Mouse (Mus musculus) adrenal gland, adult 2 months (tissue): ENCODE measurements around the gene Glra1. TPM values are rescaled to one million over a fixed set of nuclear protein-coding genes. Genes with fewer than 3 reads are reported as not detected.

Experiments
- microRNA-seq, 2 experiments: library from miRNA; unstranded; fragments of <30 nt; microRNA quantifications; one replicate each; pipeline ENCODE4 v1.2.0; 2021
- polyA plus RNA-seq: library from polyadenylated mRNA; depleted of rRNA; stranded (reverse); fragments of >200 nt; gene quantifications from 2 replicates; pipeline ENCODE4 v1.2.3, GENCODE M21; 2012; rRNA removed
- total RNA-seq, 2 experiments: library from RNA; stranded (reverse); gene quantifications; 2 replicates each; pipeline ENCODE4 v1.2.3; 2021

Gene Glra1
- total and polyA plus RNA-seq, 3 experiments, result not detected

Small RNAs within 50 kb of the gene (microRNA-seq; reads per million reads assigned to microRNA genes)
- gene Mir7652, result 0 reads per million in 2 experiments

Other genes with a start within 250 kb of the Glra1 start
- gene Sparc, start 185.0 kb downstream of the Glra1 start, total RNA-seq, result 1,000 to 10,000 TPM; 1,553 to 3,019 TPM
- gene Sparc, start 185.0 kb downstream of the Glra1 start, polyA plus RNA-seq, result 4,707 and 5,966 TPM in 2 replicates
- gene Atox1, start 147.0 kb downstream of the Glra1 start, total RNA-seq, result 100 to 1,000 TPM; 226 to 307 TPM
- 679 and 685 TPM in 2 replicates for gene Atox1, start 147.0 kb downstream of the Glra1 start, polyA plus RNA-seq
- 10 to 100 TPM; 50.7 to 54.6 TPM for gene G3bp1, start 138.5 kb downstream of the Glra1 start, total RNA-seq
- 22.7 and 33.7 TPM in 2 replicates for gene G3bp1, start 138.5 kb downstream of the Glra1 start, polyA plus RNA-seq